Mouse (Mus musculus): ENCODE results near the gene Gm20509.

DNA sequence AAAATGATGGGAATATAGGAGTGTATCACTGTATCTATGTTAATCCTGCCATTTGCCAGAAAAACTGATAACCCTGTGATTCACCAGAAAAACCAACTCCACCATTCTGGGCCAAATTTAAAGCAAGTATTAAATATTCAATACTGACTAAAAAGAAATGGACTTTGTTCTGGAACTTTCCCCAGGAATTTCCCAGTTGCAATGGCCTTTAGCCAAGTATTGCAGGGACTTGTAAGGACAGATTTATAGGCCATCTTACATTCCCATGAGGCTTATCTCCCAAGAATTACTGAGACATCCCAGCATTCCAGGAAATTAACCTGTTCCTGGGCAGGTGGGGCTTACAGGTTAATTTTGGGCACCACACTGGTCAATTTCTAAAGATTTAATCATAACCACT lies 3.5 kb downstream of the Gm20509 start:
- TF ChIP-seq CTCF (IDR thresholded peaks at IDR 0.05; ENCODE audit: low read depth, low read length) (no peak), TAL1 (conservative IDR thresholded peaks at IDR 0.05; ENCODE audit: low read depth, low read length) (no peak), GATA1 (IDR thresholded peaks at IDR 0.05; ENCODE audit: borderline replicate concordance, low read length) (no peak)

All from G1E (cell line).